Mouse (Mus musculus) cortical plate, adult 2 months (tissue): ENCODE data around the gene Mrln.

Experiments
- CTCF ChIP-seq: fragments of 200-500 bp; IDR thresholded peaks from 2 replicates; pipeline ENCODE4 v1.5.1; 2011; ENCODE audit warnings: mild to moderate bottlenecking, control low read depth, low read length; ENCODE audit not compliant: insufficient read depth; ENCODE audit errors: extremely low read depth
- POLR2A ChIP-seq: fragments of 200-500 bp; IDR thresholded peaks from 2 replicates; pipeline ENCODE4 v1.6.1; 2011; ENCODE audit warnings: mild to moderate bottlenecking, low read length, control low read depth; ENCODE audit not compliant: insufficient read depth; ENCODE audit errors: extremely low read depth

DNA sequence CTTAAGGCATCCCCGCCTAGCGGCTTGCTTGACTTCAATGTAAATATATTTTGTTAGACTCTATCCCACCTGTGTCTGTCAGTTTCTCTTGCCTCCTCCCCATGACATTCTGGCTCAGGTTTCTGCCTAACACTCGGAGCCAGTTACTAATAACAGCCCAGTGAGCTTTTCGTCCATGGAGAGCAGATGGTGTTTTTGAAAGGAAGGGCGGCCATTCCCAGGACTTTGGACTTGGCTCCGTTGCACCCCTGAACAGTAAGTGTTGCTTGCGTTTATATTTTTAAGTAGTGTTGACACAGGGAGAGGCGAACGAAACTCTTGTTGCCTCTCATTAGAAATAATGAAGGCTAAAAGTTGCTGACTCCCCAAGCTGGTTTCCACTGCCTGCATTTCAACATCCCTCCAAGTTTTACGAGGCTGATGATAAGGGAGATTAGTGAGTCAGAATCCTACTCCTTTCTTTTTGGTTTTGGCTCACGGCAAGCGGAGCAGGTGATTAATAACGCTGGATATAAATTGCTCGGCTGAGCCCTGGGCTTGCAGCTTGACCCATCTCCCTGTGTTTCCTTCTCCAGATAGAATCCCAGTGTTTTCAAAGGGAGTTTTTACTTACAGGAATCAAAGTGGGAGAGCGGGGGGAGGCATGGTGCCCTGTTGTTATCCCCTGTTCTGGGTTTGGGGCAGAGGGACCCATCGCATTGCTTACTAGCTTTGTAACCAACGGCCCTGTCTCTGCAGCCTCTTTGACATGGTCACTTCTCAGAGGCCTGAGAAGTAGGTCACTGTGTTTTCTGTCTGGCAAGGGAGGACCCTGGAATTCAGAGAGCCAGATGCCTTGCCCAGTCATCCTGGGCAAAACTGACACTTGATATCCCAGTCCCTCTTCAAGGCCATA, at the start of gene Mrln:
- TF ChIP-seq CTCF (no peak), POLR2A (no peak)
